Mouse (Mus musculus) left cerebral cortex, postnatal 25 days (tissue): ENCODE results near the gene A530084C06Rik. TPM values are rescaled to one million over a fixed set of nuclear protein-coding genes. Genes with fewer than 3 reads are reported as not detected.

Experiments used
- DNase-seq, 2 experiments: peaks; one replicate each; pipeline ENCODE4 v3.0.0; 2022; ENCODE audit warnings: low spot score in 2 of 2, mixed read lengths in 1 of 2
- intact Hi-C: fragments of 180-260 bp; cut with DNase I; formaldehyde crosslinking; loops from one replicate; pipeline ENCODE4 v1.15.1; 2025
- total RNA-seq, 2 experiments: library from RNA; stranded (reverse); gene quantifications; 2 replicates each; pipeline ENCODE4 v1.2.3; 2021

The A530084C06Rik gene
- total RNA-seq, 2 experiments from 2014 or later = 0.53 to 0.98 TPM

DNA sequence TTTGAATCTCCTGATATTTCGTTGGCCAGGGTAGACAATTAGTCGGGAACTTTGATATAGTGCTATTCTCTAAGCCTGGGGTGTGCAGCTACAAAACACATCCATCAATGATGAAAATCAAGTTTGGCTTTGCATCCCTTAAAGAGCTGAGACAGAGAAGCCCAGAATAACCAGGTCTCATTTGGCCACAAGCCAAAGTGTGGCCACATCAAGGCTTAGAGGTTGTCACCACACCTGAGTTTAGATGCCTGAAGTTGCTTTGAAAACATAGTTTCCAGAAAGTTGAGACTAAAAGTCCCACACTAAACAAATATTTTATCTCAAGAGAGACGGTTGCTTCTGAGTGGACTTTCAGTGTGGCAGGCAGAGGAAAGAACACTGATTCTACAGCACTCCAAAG is 11.9 kb downstream of the A530084C06Rik start:
- DNase-seq = no peak
- intact Hi-C loops = no loop called here

DNA sequence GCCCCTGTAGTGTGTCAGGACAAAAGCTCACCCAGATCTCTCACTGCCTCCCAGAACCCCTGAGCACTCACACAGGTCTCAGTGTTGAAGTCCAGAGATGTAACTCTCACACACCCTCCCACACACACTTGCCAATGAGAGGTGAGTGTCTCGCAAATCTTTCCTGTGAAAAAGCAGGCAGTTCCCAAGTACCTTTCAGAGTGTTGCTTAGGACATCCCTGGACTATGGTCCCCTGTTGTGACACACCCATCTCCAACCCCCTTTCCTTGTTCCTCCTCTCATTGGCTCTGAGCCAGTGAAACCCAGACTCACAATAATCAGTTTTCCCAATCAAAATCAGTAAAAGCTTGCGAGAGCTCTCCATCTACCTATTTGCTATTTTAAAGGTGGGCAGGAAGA is 12.3 kb downstream of the A530084C06Rik start:
- intact Hi-C loops = no loop called here
- DNase-seq = no peak

DNA sequence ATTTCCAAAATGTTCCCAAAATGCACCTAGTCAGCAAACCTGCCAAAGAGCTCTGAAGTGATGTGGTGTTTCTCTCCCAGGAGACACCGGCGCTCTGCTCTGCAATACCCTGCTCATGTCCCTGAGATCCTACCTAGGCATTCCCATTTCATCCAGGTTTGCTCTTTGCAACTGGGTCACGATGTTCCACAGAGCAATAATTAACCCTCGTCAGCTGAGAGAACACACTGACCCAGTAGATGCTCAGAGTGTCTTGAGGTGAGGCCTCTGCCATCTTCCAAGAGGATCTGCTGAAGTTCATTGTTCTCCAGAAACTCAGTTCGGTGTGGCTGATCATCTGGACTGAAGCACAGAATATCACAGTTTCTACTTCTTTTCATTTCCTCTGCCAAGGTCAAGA is 16.1 kb downstream of the A530084C06Rik start:
- DNase-seq = no peak
- intact Hi-C loops = no loop called here

DNA sequence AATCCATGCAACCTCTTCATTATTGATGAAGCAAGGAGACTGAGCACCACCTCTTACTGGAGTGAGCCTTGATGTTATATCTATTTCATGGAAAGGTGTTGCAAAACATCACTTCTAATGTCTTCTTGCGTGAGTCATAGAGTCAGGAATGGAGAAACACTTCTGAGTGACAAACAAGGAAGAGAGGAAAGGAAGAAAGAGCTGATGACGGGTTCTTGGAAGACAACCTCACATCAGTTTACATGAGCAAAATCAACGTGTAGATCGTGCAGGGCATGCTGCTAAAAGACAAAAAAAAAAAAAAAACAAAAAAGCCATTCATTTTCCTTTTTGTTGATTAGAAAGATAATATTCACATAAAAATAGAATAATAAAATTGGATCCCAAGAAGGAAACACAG is 24.4 kb downstream of the A530084C06Rik start:
- intact Hi-C loops = no loop called here
- no peak for DNase-seq

DNA sequence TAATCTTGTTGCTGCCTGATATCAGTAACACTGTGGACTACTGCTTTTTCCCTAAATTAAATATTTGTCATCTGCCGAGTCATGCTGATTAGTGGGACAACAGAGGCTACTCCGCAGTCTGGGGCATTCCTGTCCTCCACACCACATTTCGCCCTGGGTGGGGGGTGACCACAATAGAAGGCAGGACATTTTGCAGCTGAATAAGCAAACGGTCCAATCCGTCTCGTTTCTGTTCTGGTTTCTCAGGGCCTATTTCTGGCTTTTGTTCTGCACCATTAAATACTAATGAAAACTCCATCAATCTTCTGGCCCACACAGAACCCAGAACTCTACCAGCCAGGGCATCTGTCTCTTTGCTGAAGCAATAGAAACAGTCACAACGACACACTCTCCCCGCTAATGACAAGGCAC is 27.5 kb downstream of the A530084C06Rik start:
- no peak for DNase-seq
- intact Hi-C loops = no loop called here

DNA sequence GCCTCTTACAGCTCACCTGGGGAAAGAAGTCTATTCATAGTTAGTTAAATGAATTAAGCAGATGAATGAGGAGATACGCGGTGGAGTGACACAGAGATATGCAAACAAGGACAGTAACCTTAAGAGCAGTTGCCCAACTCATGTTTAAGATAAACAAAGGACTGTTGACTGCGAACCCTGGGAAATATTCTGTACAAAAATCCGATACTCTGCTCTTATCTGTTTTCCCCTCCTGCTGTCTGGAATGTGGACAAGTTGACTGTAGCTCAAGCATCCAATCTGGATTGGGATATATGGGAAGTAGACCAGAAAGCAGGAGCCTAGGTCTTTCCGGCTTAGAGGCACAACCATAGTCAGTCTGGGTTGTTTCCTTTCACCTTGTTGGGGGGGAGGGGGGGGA is 27.9 kb downstream of the A530084C06Rik start:
- DNase-seq = no peak
- intact Hi-C loops = no loop called here

DNA sequence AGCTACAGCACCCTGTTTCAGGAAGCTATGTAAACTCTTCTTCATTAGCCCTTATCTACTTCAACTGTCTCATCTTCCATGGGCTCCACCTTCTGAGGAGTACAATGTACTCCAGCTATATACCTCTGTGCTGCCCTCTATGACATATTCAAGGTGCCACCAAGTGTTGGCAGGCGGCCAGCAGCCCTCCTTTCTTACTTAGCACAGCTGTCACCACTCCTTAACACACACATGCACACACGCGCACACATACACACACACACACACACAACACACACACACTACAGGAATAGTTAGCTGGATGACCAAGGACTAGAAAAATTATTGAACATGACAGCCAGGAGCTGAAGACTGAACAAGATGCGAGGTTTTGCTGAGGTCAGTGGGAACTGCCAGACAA is 34.2 kb downstream of the A530084C06Rik start:
- no peak for DNase-seq
- intact Hi-C loops = no loop called here

DNA sequence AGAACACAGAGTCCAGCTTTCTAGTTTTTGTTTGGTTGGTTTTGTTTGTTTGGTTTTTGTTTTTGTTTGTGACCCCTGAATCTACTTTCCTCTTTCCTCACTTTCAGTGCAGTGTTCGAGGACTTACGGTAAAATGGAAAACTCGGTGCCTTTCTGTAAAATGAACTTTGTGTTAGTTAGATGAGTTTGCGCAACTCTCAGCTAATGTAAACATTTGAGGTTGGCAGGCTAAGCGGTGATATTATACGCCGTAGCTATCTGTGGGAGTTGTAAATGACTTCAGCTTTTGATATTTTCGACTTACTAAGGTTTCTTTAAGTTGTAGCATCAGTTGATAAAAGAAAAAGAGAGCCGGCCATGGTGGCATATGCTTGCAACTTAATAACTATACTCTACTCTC is 40.2 kb downstream of the A530084C06Rik start:
- DNase-seq = no peak
- intact Hi-C loops = no loop called here

DNA sequence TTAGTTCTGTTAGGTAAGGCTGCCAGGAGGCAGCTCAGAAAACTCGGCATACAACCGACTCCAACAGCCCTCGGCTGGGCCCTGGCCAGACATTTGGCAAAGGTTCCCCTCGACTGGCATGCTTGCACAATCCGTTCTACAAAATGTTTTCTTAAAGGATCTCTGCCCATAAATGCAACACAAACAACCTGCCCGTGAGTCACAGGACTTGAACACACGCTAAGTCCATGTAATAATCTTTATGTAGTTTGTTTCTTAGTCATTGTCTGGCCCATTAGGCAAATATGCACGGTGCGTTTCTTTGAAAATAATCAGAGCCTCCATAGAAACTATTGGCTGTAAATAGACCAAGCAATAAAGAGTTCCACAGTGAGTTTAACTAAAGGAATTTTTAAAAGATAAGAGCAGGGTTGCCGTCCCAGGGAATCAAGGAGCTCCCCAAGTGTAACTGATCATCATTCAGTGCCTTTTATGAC is 40.7 kb downstream of the A530084C06Rik start:
- intact Hi-C loops = no loop called here
- peak in 1 of 2 experiments; percentile 2 for DNase-seq

DNA sequence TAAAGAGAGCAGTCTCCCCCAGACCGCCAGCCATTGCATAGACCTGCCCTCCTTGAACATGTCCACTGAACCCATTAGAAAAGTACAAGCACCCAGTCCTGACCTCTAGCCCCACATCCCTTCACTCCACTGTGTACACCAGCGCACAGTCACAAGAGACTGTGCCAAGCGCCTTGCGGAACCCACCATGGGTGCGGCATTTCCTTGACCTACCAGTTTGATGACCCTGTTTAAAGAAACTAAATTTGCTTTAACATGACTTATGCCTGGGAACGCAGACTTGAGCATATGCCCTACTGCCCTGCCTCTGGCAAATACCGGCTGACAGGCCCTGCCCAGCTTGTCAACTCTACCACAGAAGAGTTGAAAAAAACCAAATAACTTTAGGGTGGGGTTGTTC is 43.9 kb downstream of the A530084C06Rik start:
- intact Hi-C loops = no loop called here

DNA sequence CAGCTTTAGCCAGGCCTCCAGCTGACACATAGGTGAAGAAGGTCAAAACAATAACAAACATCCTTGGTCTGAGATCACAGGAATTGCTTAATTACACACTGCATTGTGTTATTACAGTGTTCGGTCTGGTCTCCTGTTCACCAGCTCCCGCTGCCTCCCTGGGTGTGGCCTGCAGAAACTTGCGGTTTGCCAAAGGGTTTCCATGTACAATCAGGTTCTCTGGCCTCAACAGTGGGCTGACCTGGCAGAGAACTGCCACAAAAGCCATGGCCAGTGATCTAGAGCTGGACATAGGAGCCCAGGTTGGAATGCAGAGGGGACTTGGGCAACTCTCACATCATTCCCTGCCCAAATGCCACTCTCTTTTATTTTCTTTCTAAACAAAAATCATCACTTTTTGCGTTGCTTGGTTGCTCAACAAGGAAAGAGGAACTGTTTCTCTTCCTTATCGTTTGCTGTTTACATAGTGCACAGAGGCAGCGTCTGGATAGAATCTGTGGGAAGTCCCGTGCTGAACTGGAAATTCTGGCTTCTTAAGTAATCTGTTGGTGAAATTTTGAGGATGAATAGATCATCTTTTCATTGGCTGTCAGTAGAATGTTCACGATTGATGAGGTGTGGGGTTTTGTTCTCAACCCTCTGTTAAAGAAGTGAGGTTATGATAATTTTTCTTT is 52.5 kb downstream of the A530084C06Rik start:
- no peak for DNase-seq
- intact Hi-C loops = no loop called here

More for the DNA sequence above, 43.9 kb downstream of the A530084C06Rik start:
- DNase-seq = no peak

Other genes starting within 250 kb of the A530084C06Rik start
- gene Foxq1, start 3.2 kb downstream of the A530084C06Rik start, total RNA-seq = 1 to 10 TPM; 2.1 to 2.5 TPM
- 1 to 10 TPM; 5.1 TPM for gene Foxf2, start 66.5 kb upstream of the A530084C06Rik start, total RNA-seq
- 1 to 10 TPM; 5.5 to 6.6 TPM for gene Foxc1, start 247.3 kb upstream of the A530084C06Rik start, total RNA-seq